Mouse (Mus musculus) neural tube, embryonic 12.5 days (tissue): ENCODE measurements around the gene Arhgap15. TPM values are rescaled to one million over a fixed set of nuclear protein-coding genes. Genes with fewer than 3 reads are reported as not detected.
A peak's percentile ranks its signal among the peaks of the same experiment; 100 is the strongest.

Experiments
- ATAC-seq: fragments of 200-750 bp; cut with Nextera tagmentation; 2 replicates; pipeline ENCODE4 v1.8.0; 2017; ENCODE audit warnings: low read depth, mild to moderate bottlenecking, moderate TSS enrichment, moderate library complexity; ENCODE audit not compliant: low FRiP score
- H3K27ac ChIP-seq: fragments of 300-500 bp; sonication (generic); 2 replicates; pipeline ENCODE4 v1.5.1; 2016
- H3K27me3 ChIP-seq: fragments of 300-500 bp; sonication (generic); replicated peaks from 2 replicates; pipeline ENCODE4 v1.6.1; 2016; ENCODE audit warnings: mild to moderate bottlenecking
- H3K36me3 ChIP-seq: fragments of 300-500 bp; sonication (generic); 2 replicates; pipeline ENCODE4 v1.6.1; 2016; ENCODE audit warnings: mild to moderate bottlenecking
- H3K4me1 ChIP-seq: fragments of 300-500 bp; sonication (generic); 2 replicates; pipeline ENCODE4 v1.6.1; 2016
- H3K4me2 ChIP-seq: fragments of 300-500 bp; sonication (generic); replicated peaks from 2 replicates; pipeline ENCODE4 v1.6.1; 2016; ENCODE audit warnings: mild to moderate bottlenecking
- H3K4me3 ChIP-seq: fragments of 300-500 bp; sonication (generic); 2 replicates; pipeline ENCODE4 v1.5.1; 2016
- H3K9ac ChIP-seq: fragments of 300-500 bp; sonication (generic); 2 replicates; pipeline ENCODE4 v1.6.1; 2016; ENCODE audit warnings: mild to moderate bottlenecking
- H3K9me3 ChIP-seq: fragments of 300-500 bp; sonication (generic); 2 replicates; pipeline ENCODE4 v1.6.1; 2016; ENCODE audit warnings: mild to moderate bottlenecking
- WGBS: fragments of 180-500 bp; shearing (Covaris S2); methylation state at CpG from one replicate; pipeline ENCODE4 v1.1.7; 2016; 5-methylcytosine and 5-hydroxymethylcytosine counted together
- polyA plus RNA-seq: library from polyadenylated mRNA; unstranded; fragments of >200 nt; fragmentation: Nextera tagmentation; extraction: Ambion mirVana; gene quantifications from 2 replicates; pipeline ENCODE4 v1.2.1, GENCODE M21; 2016

Gene Arhgap15
- polyA plus RNA-seq, 1 experiment from 2014 or later: 0.81 TPM

DNA sequence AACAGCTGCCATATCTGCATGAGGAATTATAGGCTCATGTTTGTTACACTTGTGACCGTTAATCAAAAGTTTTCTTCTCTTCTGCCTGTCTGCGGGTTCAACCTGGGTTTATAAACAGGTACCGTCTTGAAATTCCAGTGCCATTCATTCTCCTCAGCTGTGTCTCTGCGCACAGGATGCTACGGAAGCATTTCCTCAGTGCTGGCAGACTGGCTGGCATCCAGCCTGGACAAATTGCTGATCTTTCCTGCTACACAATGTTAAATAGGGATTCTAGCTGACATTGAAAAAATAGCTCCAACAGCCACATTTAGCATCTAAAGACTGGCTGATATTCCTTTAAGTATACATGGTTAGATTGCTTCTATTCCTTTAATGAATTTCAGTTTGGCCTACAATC lies 93.0 kb downstream of the Arhgap15 start:
- Histone ChIP-seq H3K9ac (no peak overlapping the region), H3K4me3 (no peak overlapping the region), H3K4me2 (no peak overlapping the region), H3K27me3 (no peaks in the 10 kb centered on the region), H3K36me3 (no peaks in the 10 kb centered on the region), H3K9me3 (no peaks in the 10 kb centered on the region), H3K27ac (no peak overlapping the region), H3K4me1 (no peaks in the 10 kb centered on the region)
- no peak for ATAC-seq
- WGBS: 92% methylated on average over 5 of the region's 5 CpGs

DNA sequence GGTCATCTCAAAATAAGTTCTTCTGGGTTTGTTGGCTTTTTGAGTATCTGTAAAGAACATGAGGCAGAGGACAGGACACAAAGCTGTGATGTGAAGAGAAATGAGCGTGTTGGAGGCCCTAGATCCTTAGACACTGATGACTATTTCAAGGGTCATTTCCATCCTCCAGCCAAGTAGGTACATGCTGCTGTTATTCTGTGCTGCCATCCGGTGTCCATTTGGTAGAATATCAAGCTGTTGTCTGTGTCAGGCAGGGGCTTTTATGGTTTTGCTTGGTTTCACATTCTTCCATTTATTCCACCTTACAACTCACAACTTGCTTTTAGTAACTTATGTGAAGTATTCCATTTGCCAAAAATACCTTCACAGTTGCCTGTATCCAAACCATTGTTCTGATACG lies 102.6 kb downstream of the Arhgap15 start:
- Histone ChIP-seq H3K4me1 (no peaks in the 10 kb centered on the region), H3K9ac (no peak overlapping the region), H3K27me3 (no peaks in the 10 kb centered on the region), H3K4me2 (no peak overlapping the region), H3K9me3 (no peaks in the 10 kb centered on the region), H3K36me3 (no peaks in the 10 kb centered on the region), H3K27ac (no peak overlapping the region), H3K4me3 (no peak overlapping the region)
- WGBS: 70% methylated on average over 3 of the region's 3 CpGs
- no peak for ATAC-seq

DNA sequence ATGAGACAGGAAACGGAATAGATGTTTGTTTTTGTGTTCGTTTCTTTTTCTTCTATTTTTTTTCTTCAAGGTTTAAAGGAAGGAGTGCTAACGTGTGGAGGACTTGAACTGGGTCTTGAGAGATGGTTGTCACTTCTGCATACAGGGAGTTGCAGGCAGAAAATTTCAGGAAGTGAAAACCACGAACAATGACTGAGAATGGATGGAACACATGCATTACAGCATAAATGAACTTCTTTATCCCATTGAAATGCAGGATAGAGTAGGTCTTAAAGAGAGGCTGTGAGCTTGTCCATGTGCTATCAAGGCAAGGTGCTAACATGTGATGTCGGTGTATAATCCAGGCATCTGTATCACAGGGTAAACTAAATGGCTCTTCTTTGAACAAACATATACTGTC lies 114.1 kb downstream of the Arhgap15 start:
- WGBS: 94% methylated on average over 5 of the region's 5 CpGs
- Histone ChIP-seq H3K36me3 (no peaks in the 10 kb centered on the region), H3K4me2 (no peak overlapping the region), H3K27ac (no peak overlapping the region), H3K27me3 (no peaks in the 10 kb centered on the region), H3K4me3 (no peak overlapping the region), H3K4me1 (no peaks in the 10 kb centered on the region), H3K9me3 (no peaks in the 10 kb centered on the region), H3K9ac (no peak overlapping the region)
- no peak for ATAC-seq

DNA sequence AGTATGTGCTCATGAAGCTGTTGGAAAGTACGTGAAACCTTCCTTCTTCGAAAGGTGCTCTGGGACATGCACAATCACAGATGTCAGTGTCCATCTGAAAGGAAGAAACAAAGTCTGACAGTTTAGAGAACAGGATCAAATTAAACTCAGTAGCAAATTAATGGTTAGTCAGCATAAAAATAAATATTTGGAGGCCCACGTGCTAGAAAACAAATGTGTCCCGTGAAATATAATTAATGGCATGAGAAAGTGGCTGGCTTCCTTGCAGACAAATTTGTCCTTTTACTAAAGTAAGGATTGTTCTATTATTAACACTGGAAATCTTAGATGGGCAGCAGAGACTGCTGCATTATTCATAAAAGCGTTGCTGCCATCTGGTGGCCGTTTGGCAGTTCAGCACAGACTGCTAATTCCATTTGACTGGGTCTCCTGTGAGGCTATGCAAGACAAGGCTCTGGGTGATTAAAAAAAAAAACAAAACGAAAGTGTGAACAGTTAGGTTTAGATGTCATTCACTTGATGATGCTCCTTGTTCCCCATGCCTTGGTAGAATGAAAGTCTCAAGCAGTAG lies 153.9 kb downstream of the Arhgap15 start:
- Histone ChIP-seq H3K27ac (no peak overlapping the region), H3K9ac (no peak overlapping the region), H3K4me3 (no peak overlapping the region), H3K9me3 (no peaks in the 10 kb centered on the region), H3K4me2 (no peak overlapping the region), H3K4me1 (no peaks in the 10 kb centered on the region), H3K36me3 (no peaks in the 10 kb centered on the region), H3K27me3 (no peaks in the 10 kb centered on the region)
- ATAC-seq: peak; percentile 85
- WGBS: 29% methylated on average over 7 of the region's 7 CpGs

DNA sequence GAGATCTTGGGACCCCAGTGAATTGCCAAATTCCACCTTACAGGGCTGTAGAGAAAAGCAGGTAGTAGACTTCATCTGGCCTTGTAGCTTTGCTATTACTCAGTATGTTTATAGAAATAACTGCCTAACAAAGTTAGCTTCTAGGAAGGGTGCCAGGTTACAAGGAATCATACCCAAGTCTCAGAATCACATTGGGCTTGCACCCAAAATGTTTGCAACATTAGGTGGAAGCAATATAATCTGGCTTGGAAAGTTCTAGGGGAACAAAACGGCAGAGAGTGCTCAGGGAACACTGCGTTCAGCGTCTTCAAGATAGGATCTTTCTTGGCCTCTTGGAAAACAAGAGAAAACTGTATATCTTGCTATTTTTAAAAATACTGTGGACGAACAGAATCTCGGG lies 158.9 kb downstream of the Arhgap15 start:
- no peak overlapping the region for H3K9ac ChIP-seq
- no peaks in the 10 kb centered on the region for H3K4me1 ChIP-seq
- no peak overlapping the region for H3K4me3 ChIP-seq
- ATAC-seq: no peak
- H3K36me3 ChIP-seq: no peaks in the 10 kb centered on the region
- H3K4me2 ChIP-seq: no peak overlapping the region
- no peaks in the 10 kb centered on the region for H3K27me3 ChIP-seq
- 92% methylated on average over 5 of the region's 5 CpGs for WGBS
- H3K9me3 ChIP-seq: no peaks in the 10 kb centered on the region
- H3K27ac ChIP-seq: no peak overlapping the region

DNA sequence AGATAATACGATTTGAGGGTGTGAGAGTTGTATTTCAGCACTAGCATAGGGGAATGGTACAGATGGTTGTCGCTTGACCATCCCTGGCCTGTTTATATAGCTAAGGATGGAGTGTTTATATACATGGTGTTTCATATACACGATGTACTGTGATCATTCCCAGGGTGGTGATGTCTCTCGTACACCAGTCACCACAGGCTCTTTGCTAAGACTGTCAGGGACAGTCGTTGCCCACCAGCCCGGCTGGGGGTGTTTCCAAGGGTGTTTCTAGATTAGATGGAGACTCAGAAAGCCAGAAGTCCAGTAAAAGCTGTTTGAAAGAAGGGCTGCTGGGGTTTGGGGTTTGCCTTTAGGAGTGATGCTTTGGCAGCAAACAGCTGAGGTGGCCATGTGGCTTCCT lies 165.5 kb downstream of the Arhgap15 start:
- H3K9me3 ChIP-seq: no peaks in the 10 kb centered on the region
- WGBS: 90% methylated on average over 6 of the region's 6 CpGs
- no peaks in the 10 kb centered on the region for H3K36me3 ChIP-seq
- H3K27ac ChIP-seq: no peak overlapping the region
- H3K9ac ChIP-seq: no peak overlapping the region
- ATAC-seq: no peak
- no peaks in the 10 kb centered on the region for H3K27me3 ChIP-seq
- H3K4me3 ChIP-seq: no peak overlapping the region
- no peak overlapping the region for H3K4me2 ChIP-seq
- no peaks in the 10 kb centered on the region for H3K4me1 ChIP-seq

DNA sequence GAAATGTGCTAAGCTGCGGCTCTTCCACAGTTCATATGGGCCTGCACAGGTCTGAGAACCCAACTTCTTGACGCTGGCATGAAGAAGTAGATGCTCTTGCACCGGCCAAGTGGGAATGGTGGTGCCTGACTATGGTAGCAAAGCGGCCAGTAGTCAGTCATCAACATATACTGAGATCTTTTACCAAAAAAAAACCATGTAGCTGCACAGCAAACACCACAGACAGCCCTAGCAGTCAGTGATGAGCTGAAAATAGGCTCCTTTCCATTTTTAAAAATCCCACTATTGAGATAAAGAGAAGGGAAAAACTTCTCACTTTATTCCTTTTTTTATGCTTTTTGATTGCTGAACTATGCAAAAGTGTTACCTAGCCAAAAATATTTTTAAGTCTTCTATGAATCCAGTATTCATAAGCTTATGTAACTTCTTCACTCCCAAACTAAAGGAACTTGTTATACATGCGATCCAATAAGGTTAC lies 175.3 kb downstream of the Arhgap15 start:
- Histone ChIP-seq H3K27ac (no peak overlapping the region), H3K4me1 (no peaks in the 10 kb centered on the region), H3K36me3 (no peaks in the 10 kb centered on the region), H3K27me3 (no peaks in the 10 kb centered on the region), H3K9ac (no peak overlapping the region), H3K4me3 (no peak overlapping the region), H3K9me3 (no peaks in the 10 kb centered on the region), H3K4me2 (no peak overlapping the region)
- 88% methylated on average over 5 of the region's 5 CpGs for WGBS
- ATAC-seq: no peak

DNA sequence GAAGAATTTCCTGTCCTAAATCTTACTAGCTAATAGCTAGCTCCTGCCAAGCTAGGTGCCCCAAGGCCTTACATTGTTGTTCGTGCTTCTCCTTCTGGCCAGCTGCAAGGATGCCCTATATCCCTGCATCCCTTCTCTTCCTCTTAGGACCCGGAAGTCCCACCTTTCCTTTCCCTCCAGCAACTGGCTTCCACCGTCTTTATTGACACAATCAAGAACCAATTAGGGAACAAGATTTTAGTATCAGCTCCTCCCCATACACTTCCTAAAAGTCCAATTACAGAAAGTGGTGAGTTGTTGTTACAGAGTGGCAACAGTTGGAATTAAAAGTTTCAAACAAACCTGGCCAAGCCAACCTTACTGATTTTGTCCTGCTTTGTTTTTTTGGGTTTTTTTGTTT lies 183.1 kb downstream of the Arhgap15 start:
- H3K27me3 ChIP-seq: no peaks in the 10 kb centered on the region
- ATAC-seq: no peak
- 93% methylated on average over 3 of the region's 3 CpGs for WGBS
- no peaks in the 10 kb centered on the region for H3K9me3 ChIP-seq
- no peak overlapping the region for H3K4me3 ChIP-seq
- no peak overlapping the region for H3K9ac ChIP-seq
- H3K36me3 ChIP-seq: no peaks in the 10 kb centered on the region
- H3K4me2 ChIP-seq: no peak overlapping the region
- no peaks in the 10 kb centered on the region for H3K4me1 ChIP-seq
- no peak overlapping the region for H3K27ac ChIP-seq

DNA sequence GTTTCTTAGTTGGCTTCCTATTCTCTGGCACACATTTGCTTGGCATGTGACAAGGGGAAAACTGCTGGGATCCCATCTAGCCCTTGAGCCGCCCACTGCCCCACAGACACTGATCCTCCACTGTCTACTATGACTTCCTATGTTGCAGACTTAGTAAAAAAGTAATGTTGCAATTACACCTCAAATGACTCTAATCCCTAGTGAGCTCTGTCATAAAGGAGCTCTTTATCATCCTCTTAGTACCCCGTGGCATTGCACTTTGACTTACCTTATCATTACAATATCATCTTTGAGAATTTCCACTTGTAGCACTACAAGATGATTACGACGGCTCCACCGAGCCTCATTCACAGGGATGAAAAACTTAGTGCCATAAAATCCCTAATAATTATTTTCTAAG lies 190.6 kb downstream of the Arhgap15 start:
- Histone ChIP-seq H3K9me3 (no peaks in the 10 kb centered on the region), H3K4me3 (no peak overlapping the region), H3K4me2 (no peak overlapping the region), H3K9ac (no peak overlapping the region), H3K4me1 (no peaks in the 10 kb centered on the region), H3K27me3 (no peaks in the 10 kb centered on the region), H3K27ac (no peak overlapping the region), H3K36me3 (no peaks in the 10 kb centered on the region)
- 92% methylated on average over 5 of the region's 5 CpGs for WGBS
- ATAC-seq: no peak

DNA sequence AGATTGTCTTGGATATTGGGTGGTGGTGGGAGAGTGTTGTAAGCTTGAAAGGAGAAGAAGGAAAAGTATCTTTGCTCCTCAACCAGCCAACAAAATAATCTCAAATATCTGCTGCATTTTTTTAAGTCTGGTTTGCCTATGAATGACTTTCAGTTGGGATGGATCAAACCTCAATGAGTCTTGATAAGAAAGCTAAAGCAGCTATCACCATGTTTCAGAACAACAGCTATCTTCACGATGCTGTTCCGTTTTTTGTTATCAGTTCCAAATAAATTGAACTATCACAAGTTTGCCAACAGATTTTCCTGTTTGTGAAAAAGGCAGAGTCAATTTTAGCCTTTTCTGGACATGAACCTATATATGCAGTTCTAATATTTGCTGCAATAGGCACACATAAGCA lies 197.1 kb downstream of the Arhgap15 start:
- Histone ChIP-seq H3K27me3 (no peaks in the 10 kb centered on the region), H3K36me3 (no peaks in the 10 kb centered on the region), H3K27ac (no peak overlapping the region), H3K4me3 (no peak overlapping the region), H3K4me2 (no peak overlapping the region), H3K4me1 (no peaks in the 10 kb centered on the region), H3K9ac (no peak overlapping the region), H3K9me3 (no peaks in the 10 kb centered on the region)
- WGBS: 92% methylated on average over 2 of the region's 2 CpGs
- ATAC-seq: no peak

DNA sequence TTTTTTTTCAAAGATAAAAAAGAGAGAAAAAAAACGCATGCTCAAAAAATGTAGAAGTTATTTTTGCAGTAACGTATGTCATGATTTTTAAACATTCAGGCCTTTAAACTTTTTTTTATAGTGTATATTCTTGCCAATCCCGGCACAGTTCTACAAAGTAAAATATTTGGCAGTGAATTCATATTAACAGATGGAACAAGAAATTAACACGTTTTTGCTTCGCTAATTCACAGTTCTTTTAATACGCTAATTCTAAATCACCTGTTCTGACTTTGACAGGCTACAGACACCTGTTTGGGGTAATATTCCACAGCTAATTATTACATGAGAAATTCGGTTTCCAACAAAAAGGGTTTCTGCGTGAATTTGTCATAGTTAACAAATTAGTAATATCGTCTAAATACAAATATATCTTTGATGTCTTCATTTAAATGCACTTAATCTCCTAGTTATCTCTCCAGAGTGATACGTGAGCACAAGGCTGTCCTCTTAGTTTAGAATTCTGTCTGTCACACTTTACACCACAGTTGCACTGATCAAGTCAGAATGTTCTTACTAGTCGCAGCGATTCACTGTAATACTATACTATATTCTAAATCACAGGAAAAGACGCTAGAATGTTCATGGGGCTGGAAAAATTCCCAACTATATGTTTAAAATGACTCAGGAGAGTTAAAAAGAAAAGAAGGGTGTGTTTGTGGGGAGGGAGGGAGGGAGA lies 201.3 kb downstream of the Arhgap15 start:
- ATAC-seq: no peak
- Histone ChIP-seq H3K4me2 (no peak overlapping the region), H3K4me1 (no peaks in the 10 kb centered on the region), H3K27ac (no peak overlapping the region), H3K9me3 (no peaks in the 10 kb centered on the region), H3K4me3 (no peak overlapping the region), H3K27me3 (no peaks in the 10 kb centered on the region), H3K36me3 (no peaks in the 10 kb centered on the region), H3K9ac (no peak overlapping the region)
- 92% methylated on average over 13 of the region's 13 CpGs for WGBS

DNA sequence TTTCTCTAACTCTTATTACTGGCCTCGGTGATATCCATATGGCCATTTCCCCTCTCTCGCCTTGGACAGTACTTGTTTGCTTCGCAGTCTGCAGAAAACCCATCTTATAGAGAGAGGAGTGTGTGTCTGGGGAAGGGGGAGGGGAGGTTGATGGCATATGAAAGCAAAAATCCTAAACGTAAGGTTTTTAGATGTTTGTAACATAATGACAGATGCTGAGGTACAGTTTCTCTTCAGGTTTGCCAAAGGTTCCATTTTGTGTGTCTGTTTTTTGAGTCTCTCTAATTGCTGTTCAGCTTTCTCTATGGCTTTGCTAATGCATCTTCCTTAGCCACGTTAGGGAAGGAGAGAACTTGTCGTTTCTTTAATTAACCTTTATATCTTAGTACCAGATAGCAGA lies 202.1 kb downstream of the Arhgap15 start:
- H3K9ac ChIP-seq: no peak overlapping the region
- no peak for ATAC-seq
- 83% methylated on average over 6 of the region's 6 CpGs for WGBS

DNA sequence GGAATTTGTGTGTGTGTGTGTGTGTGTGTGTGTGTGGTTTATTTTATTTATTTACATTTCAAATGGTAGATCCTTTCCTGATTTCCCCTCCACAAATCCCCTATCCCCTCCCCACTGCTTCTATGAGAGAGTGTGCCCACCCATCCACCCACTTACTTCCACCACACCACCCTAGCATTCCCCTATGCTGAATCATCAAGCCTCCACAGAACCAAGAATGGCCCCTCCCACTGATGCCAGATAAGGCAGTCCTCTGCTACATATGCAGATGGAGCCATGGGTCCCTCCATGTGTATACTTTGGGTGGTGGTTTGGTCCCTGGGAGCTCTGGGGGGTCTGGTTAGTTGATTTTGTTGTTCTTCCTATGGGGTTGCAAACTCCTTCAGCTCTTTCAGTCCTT lies 210.6 kb downstream of the Arhgap15 start:
- Histone ChIP-seq H3K9me3 (no peaks in the 10 kb centered on the region), H3K36me3 (no peaks in the 10 kb centered on the region), H3K9ac (no peak overlapping the region), H3K4me2 (no peak overlapping the region), H3K4me3 (no peak overlapping the region), H3K27ac (no peak overlapping the region), H3K4me1 (no peaks in the 10 kb centered on the region), H3K27me3 (no peaks in the 10 kb centered on the region)
- no peak for ATAC-seq

More for the DNA sequence above, 202.1 kb downstream of the Arhgap15 start:
- H3K27ac ChIP-seq: no peak overlapping the region
- no peaks in the 10 kb centered on the region for H3K9me3 ChIP-seq
- no peaks in the 10 kb centered on the region for H3K36me3 ChIP-seq
- H3K4me2 ChIP-seq: no peak overlapping the region
- no peaks in the 10 kb centered on the region for H3K4me1 ChIP-seq
- H3K4me3 ChIP-seq: no peak overlapping the region
- no peaks in the 10 kb centered on the region for H3K27me3 ChIP-seq
